Comparison of ENCODE assay signal across 26 mouse cellular contexts in the genomic region with DNA sequence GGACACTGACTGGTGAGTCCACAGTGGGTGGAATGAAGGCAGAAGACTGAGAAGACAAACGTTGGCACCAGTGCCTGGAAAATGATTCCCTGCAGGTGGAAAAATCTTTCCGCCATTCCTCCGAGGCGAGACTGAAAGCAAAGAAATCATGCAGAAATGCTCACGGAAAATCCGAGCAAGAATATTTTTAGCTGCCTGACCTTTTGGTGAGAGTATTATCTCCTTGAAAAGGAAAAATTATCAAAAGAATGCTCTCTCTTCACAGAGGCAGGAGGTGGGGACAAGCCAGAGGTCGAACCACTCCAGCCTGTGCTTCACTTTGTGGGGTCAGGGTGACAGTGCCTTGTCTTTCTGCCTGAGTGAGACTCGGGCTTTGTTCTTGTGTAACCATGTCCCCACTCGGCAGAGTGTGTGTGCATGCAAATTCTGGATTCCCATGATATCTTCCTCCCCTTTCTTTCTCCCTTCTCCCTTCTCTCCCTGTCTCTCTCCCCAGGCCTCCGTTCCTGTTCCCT. TPM values are rescaled to one million over a fixed set of nuclear protein-coding genes. Genes with fewer than 3 reads are reported as not detected.
DNase-seq lines count a peak whose midpoint lies in the region; ATAC-seq lines count a peak whose summit lies in the region.
"Had no signal": no experiment of that assay in that cellular context is flagged by ENCODE, and none has a peak within 500 bp of the region (broad histone marks: within the 10 kb centered on the region; RNA-seq: fewer than 3 reads in every experiment).

No protein-coding gene starts in this region.

- no peaks in the 10 kb centered on the region for H3K36me3 ChIP-seq in heart, embryonic 15.5 days
- H3K36me3 ChIP-seq: embryonic facial prominence, embryonic 15.5 days; hindbrain, embryonic 10.5 days; intestine, embryonic 15.5 days; kidney, embryonic 15.5 days; limb, embryonic 13.5 days; liver, embryonic 12.5 days; midbrain, embryonic 15.5 days; neural tube, embryonic 12.5 days; stomach, embryonic 15.5 days had no signal

- peaks cover 22% of the 10 kb centered on the region for H3K4me1 ChIP-seq in heart, embryonic 15.5 days (replicated peaks)
- H3K4me1 ChIP-seq: intestine, embryonic 15.5 days; liver, embryonic 12.5 days; midbrain, embryonic 15.5 days; neural tube, embryonic 12.5 days; stomach, embryonic 15.5 days had no signal

- no peaks in the 10 kb centered on the region for H3K9me3 ChIP-seq in heart, embryonic 15.5 days (replicated peaks)
- H3K9me3 ChIP-seq: embryonic facial prominence, embryonic 15.5 days; hindbrain, embryonic 10.5 days; intestine, embryonic 15.5 days; kidney, embryonic 15.5 days; limb, embryonic 13.5 days; liver, embryonic 12.5 days; midbrain, embryonic 15.5 days; neural tube, embryonic 12.5 days; stomach, embryonic 15.5 days had no signal

- H3K27me3 ChIP-seq in heart, embryonic 15.5 days: no peaks in the 10 kb centered on the region
- H3K27me3 ChIP-seq: embryonic facial prominence, embryonic 15.5 days; intestine, embryonic 15.5 days; kidney, embryonic 15.5 days; limb, embryonic 13.5 days; liver, embryonic 12.5 days; midbrain, embryonic 15.5 days; neural tube, embryonic 12.5 days; stomach, embryonic 15.5 days had no signal

- 33% methylated on average over 10 of the region's 10 CpGs for WGBS in heart, embryonic 15.5 days

- no peak for ATAC-seq in heart, embryonic 15.5 days (replicated peaks; ENCODE audit: insufficient number of reproducible peaks, insufficient read depth, low FRiP score, low read depth)
- ATAC-seq: forebrain, embryonic 16.5 days; hindbrain, embryonic 16.5 days; intestine, embryonic 15.5 days; liver, embryonic 12.5 days; midbrain, embryonic 15.5 days had no signal

- peak overlapping the region; percentile 48 for H3K27ac ChIP-seq in heart, embryonic 15.5 days
- H3K27ac ChIP-seq: embryonic facial prominence, embryonic 15.5 days; hindbrain, embryonic 10.5 days; intestine, embryonic 15.5 days; kidney, embryonic 15.5 days; limb, embryonic 13.5 days; liver, embryonic 12.5 days; midbrain, embryonic 15.5 days; neural tube, embryonic 12.5 days; stomach, embryonic 15.5 days had no signal

- no peak overlapping the region for H3K9ac ChIP-seq in heart, embryonic 15.5 days
- H3K9ac ChIP-seq: embryonic facial prominence, embryonic 15.5 days; intestine, embryonic 15.5 days; kidney, embryonic 15.5 days; limb, embryonic 13.5 days; liver, embryonic 12.5 days; midbrain, embryonic 15.5 days; neural tube, embryonic 12.5 days; stomach, embryonic 15.5 days had no signal

- peak; percentile 29 to 77 for DNase-seq in adrenal gland, adult (ENCODE audit: inconsistent age in 2 of 2, low spot score in 1 of 2)
- DNase-seq in adrenal gland, adult 8-10 months: no peak
- peak; percentile 68 for DNase-seq in heart, adult 11 months
- no peak for DNase-seq in heart, adult 9 months (ENCODE audit: low spot score in 2 of 2)
- no peak for DNase-seq in heart, adult 8-10 months (ENCODE audit: low spot score)
- DNase-seq in Muller cell, postnatal 12 days (ENCODE audit: inconsistent ontology term): peak; percentile 75
- DNase-seq in layer of hippocampus, postnatal 14 days (ENCODE audit: low spot score in 2 of 2): no peak
- DNase-seq: cerebellum, adult 11 months; cerebellum, adult 9-11 months; gastrocnemius, postnatal 36 days; kidney, postnatal 36 days; lung, adult 18-20 months; lung, postnatal 14 days; thymus, postnatal 25 days had no signal

- H3K4me3 ChIP-seq in heart, embryonic 15.5 days: no peak overlapping the region
- H3K4me3 ChIP-seq: embryonic facial prominence, embryonic 15.5 days; hindbrain, embryonic 10.5 days; intestine, embryonic 15.5 days; kidney, embryonic 15.5 days; limb, embryonic 13.5 days; liver, embryonic 12.5 days; midbrain, embryonic 15.5 days; neural tube, embryonic 12.5 days; stomach, embryonic 15.5 days had no signal

- no peak overlapping the region for H3K4me2 ChIP-seq in heart, embryonic 15.5 days
- H3K4me2 ChIP-seq: embryonic facial prominence, embryonic 15.5 days; intestine, embryonic 15.5 days; kidney, embryonic 15.5 days; limb, embryonic 13.5 days; liver, embryonic 12.5 days; midbrain, embryonic 15.5 days; neural tube, embryonic 12.5 days; stomach, embryonic 15.5 days had no signal

RNA-seq across cellular contexts. Expression of a gene that starts 49.9 kb away (rescaled TPM):
- 10 to 100 TPM; 22.4 to 28.9 (median 25.9) TPM for total RNA-seq in adrenal gland, adult 8-10 months (2022)
- polyA plus RNA-seq in heart, embryonic 15.5 days (2015; fragmentation: Nextera tagmentation; extraction: Ambion mirVana): 11.2 TPM in 2 replicates
- total RNA-seq in heart, adult 8-10 months (2022): 10 to 100 TPM; 22.2 to 26.4 (median 24.5) TPM
- total RNA-seq in layer of hippocampus, postnatal 14 days (2021): 10 to 100 TPM; 84.1 to 88.0 TPM

Comparison
In these comparisons a context has a peak if more than half of its experiments do, and no peak if none do; other contexts are left out.
1. DNase-seq: peak in adrenal gland, adult (2 of 2), heart, adult 11 months (single experiment) and Muller cell, postnatal 12 days (single experiment); none in adrenal gland, adult 8-10 months (single experiment), heart, adult 9 months (0 of 2), heart, adult 8-10 months (single experiment) and layer of hippocampus, postnatal 14 days (0 of 2).